Mouse (Mus musculus): Measurements from ENCODE around the gene Wdr78. TPM values are rescaled to one million over a fixed set of nuclear protein-coding genes. Genes with fewer than 3 reads are reported as not detected.

Wdr78 gene
- polyA plus RNA-seq, 1 experiment from 2014 or later: 4.1 TPM

- H3K4me3 ChIP-seq (ENCODE audit: low read depth, low read length): no peak overlapping the region
- H3K27ac ChIP-seq (ENCODE audit: low read depth, low read length): no peak overlapping the region
- 83% methylated on average over 3 of the region's 3 CpGs for WGBS
- no peaks in the 10 kb centered on the region for H3K9me3 ChIP-seq (ENCODE audit: control insufficient read depth, low read length)
- no peak overlapping the region for H3K9ac ChIP-seq (replicated peaks; ENCODE audit: low read depth, low read length)
- H3K36me3 ChIP-seq (ENCODE audit: control insufficient read depth, insufficient read depth, low read length): no peaks in the 10 kb centered on the region
- no peaks in the 10 kb centered on the region for H3K27me3 ChIP-seq (ENCODE audit: control insufficient read depth, insufficient read depth, low read length)
- ATAC-seq (ENCODE audit: low read depth): no peak
- H3K4me1 ChIP-seq (ENCODE audit: control insufficient read depth, insufficient read depth, low read length): no peaks in the 10 kb centered on the region
- no peak overlapping the region for H3K4me2 ChIP-seq (ENCODE audit: low read depth, low read length)
Observed at GRCm38 (mm10) chr4:103070631-103071030, 43.7 kb downstream of the Wdr78 start.

DNA sequence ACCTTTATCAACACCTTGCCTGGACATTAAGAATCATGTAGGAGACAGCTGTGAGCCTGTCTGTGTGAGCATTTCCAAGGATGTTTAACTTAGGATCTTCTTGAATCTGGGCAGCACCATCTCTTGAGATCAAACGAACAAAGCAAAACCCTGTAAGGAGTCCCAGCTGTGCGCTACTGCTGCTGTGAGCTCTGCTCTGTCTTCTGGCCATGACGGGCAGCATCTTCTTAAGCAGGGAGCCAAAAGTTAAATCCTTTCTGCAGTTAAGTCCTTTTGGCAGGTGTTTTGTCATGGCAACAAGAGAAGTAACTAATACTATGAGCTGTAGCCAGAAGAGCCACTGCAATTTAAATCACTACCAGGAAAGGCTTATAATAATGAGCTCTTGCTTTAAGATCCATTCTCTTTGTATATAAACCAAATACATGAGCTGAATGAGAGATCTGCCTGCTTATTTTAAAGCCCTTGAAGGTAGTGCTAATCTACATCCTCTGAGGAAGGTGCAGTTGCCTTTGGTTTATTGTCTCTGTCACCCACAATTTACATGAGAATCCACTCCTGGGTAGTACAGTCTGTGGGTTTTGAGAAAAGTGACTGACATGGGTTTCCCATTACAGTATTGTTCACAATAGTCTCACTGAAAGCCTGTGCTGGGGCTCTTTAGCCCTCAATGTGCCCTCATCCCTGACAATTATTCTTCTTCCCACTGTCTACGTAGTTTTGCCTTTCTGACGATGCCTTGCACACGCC, 46.3 kb downstream of the Wdr78 start:
- Histone ChIP-seq H3K36me3 (ENCODE audit: control insufficient read depth, insufficient read depth, low read length) (no peaks in the 10 kb centered on the region), H3K4me1 (ENCODE audit: control insufficient read depth, insufficient read depth, low read length) (no peaks in the 10 kb centered on the region), H3K4me3 (ENCODE audit: low read depth, low read length) (no peak overlapping the region), H3K9ac (replicated peaks; ENCODE audit: low read depth, low read length) (no peak overlapping the region), H3K27ac (ENCODE audit: low read depth, low read length) (no peak overlapping the region), H3K4me2 (ENCODE audit: low read depth, low read length) (no peak overlapping the region), H3K27me3 (ENCODE audit: control insufficient read depth, insufficient read depth, low read length) (no peaks in the 10 kb centered on the region), H3K9me3 (ENCODE audit: control insufficient read depth, low read length) (no peaks in the 10 kb centered on the region)
- 61% methylated on average over 6 of the region's 6 CpGs for WGBS
- ATAC-seq (ENCODE audit: low read depth): no peak

DNA sequence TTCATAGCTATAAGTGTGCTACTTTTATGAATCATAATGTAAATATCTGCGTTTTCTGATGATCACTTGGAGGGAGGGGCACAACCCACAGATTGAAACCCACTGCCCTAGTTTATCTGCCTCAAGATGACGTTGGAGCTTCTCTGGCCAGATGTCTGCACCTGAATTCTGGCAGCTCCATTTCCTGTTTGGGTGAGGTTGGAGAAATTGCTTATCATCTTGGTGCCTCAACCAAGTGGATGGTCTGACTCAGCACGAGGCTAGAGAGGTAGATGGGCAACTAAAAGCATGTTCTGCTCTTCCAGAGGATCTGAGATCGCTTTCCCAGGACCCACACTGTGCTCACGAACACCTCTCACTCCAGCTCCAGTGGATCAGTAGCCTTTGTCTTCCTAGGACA, 49.4 kb downstream of the Wdr78 start:
- no peaks in the 10 kb centered on the region for H3K4me1 ChIP-seq (ENCODE audit: control insufficient read depth, insufficient read depth, low read length)
- no peaks in the 10 kb centered on the region for H3K9me3 ChIP-seq (ENCODE audit: control insufficient read depth, low read length)
- no peak overlapping the region for H3K27ac ChIP-seq (ENCODE audit: low read depth, low read length)
- no peak overlapping the region for H3K9ac ChIP-seq (replicated peaks; ENCODE audit: low read depth, low read length)
- H3K4me3 ChIP-seq (ENCODE audit: low read depth, low read length): no peak overlapping the region
- no peak for ATAC-seq (ENCODE audit: low read depth)
- no peaks in the 10 kb centered on the region for H3K27me3 ChIP-seq (ENCODE audit: control insufficient read depth, insufficient read depth, low read length)
- H3K36me3 ChIP-seq (ENCODE audit: control insufficient read depth, insufficient read depth, low read length): no peaks in the 10 kb centered on the region
- no peak overlapping the region for H3K4me2 ChIP-seq (ENCODE audit: low read depth, low read length)
- 89% methylated on average over 5 of the region's 5 CpGs for WGBS

GRCm38 (mm10) chr4:103064421-103064820, 49.9 kb downstream of the Wdr78 start:
- H3K36me3 ChIP-seq (ENCODE audit: control insufficient read depth, insufficient read depth, low read length): no peaks in the 10 kb centered on the region

DNA sequence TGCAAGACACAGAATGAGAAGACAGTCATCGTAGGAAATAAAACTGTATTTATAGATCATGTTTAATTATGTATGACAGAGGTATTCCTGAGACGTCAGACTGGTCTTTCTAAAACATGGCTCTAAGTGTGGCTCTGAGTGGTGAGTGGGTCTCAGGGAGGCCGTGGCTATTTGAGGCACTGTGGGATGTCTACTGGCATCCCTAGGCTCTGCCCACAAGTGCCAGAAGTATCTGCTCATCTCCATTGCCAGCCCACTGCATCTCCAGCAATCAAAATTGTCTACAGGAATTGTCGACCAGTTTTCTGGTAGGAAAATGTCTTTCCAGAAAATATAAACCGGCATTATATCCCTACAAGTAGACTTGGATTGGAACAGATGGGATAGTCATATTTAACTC, 57.4 kb downstream of the Wdr78 start:
- Histone ChIP-seq H3K4me3 (ENCODE audit: low read depth, low read length) (no peak overlapping the region), H3K4me1 (ENCODE audit: control insufficient read depth, insufficient read depth, low read length) (no peaks in the 10 kb centered on the region), H3K9me3 (ENCODE audit: control insufficient read depth, low read length) (no peaks in the 10 kb centered on the region), H3K4me2 (ENCODE audit: low read depth, low read length) (no peak overlapping the region), H3K9ac (replicated peaks; ENCODE audit: low read depth, low read length) (no peak overlapping the region), H3K27me3 (ENCODE audit: control insufficient read depth, insufficient read depth, low read length) (no peaks in the 10 kb centered on the region), H3K27ac (ENCODE audit: low read depth, low read length) (no peak overlapping the region), H3K36me3 (ENCODE audit: control insufficient read depth, insufficient read depth, low read length) (no peaks in the 10 kb centered on the region)
- 87% methylated on average over 5 of the region's 5 CpGs for WGBS
- ATAC-seq (ENCODE audit: low read depth): no peak

More at GRCm38 (mm10) chr4:103064421-103064820, 49.9 kb downstream of the Wdr78 start:
- ATAC-seq (ENCODE audit: low read depth): no peak
- no peak overlapping the region for H3K4me2 ChIP-seq (ENCODE audit: low read depth, low read length)
- no peak overlapping the region for H3K9ac ChIP-seq (replicated peaks; ENCODE audit: low read depth, low read length)
- no peaks in the 10 kb centered on the region for H3K27me3 ChIP-seq (ENCODE audit: control insufficient read depth, insufficient read depth, low read length)
- 80% methylated on average over 2 of the region's 2 CpGs for WGBS
- no peak overlapping the region for H3K4me3 ChIP-seq (ENCODE audit: low read depth, low read length)
- H3K27ac ChIP-seq (ENCODE audit: low read depth, low read length): no peak overlapping the region
- no peaks in the 10 kb centered on the region for H3K9me3 ChIP-seq (ENCODE audit: control insufficient read depth, low read length)
- H3K4me1 ChIP-seq (ENCODE audit: control insufficient read depth, insufficient read depth, low read length): no peaks in the 10 kb centered on the region

DNA sequence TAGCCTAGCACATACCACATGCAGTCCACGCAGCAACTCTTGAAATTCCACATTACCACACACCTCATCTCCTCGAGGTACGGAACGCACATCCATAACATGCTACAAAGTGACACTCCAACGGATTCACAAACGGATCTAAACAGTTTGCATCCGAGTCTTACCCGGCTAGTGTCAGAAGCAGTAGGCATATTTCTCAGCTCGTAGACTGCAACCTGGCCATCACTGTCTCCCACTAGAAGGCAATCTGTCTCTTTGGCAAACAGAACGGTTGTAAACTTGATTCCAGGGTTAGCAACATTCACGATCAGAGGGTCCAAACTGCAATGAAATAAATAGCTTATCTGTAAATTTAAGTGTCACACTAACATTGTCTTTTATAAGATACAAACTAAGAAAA, 66.3 kb downstream of the Wdr78 start:
- H3K9me3 ChIP-seq (ENCODE audit: control insufficient read depth, low read length): no peaks in the 10 kb centered on the region
- H3K36me3 ChIP-seq (ENCODE audit: control insufficient read depth, insufficient read depth, low read length): no peaks in the 10 kb centered on the region
- no peaks in the 10 kb centered on the region for H3K27me3 ChIP-seq (ENCODE audit: control insufficient read depth, insufficient read depth, low read length)
- no peak overlapping the region for H3K4me2 ChIP-seq (ENCODE audit: low read depth, low read length)
- H3K9ac ChIP-seq (replicated peaks; ENCODE audit: low read depth, low read length): no peak overlapping the region
- WGBS: 89% methylated on average over 11 of the region's 11 CpGs
- H3K4me1 ChIP-seq (ENCODE audit: control insufficient read depth, insufficient read depth, low read length): no peaks in the 10 kb centered on the region
- no peak overlapping the region for H3K27ac ChIP-seq (ENCODE audit: low read depth, low read length)
- H3K4me3 ChIP-seq (ENCODE audit: low read depth, low read length): no peak overlapping the region
- ATAC-seq (ENCODE audit: low read depth): no peak

GRCm38 (mm10) chr4:103042997-103043396, 71.4 kb downstream of the Wdr78 start:
- WGBS: 92% methylated on average over 11 of the region's 11 CpGs
- Histone ChIP-seq H3K36me3 (ENCODE audit: control insufficient read depth, insufficient read depth, low read length) (no peaks in the 10 kb centered on the region), H3K9ac (replicated peaks; ENCODE audit: low read depth, low read length) (no peak overlapping the region), H3K27me3 (ENCODE audit: control insufficient read depth, insufficient read depth, low read length) (no peaks in the 10 kb centered on the region), H3K4me1 (ENCODE audit: control insufficient read depth, insufficient read depth, low read length) (no peaks in the 10 kb centered on the region), H3K4me3 (ENCODE audit: low read depth, low read length) (no peak overlapping the region), H3K4me2 (ENCODE audit: low read depth, low read length) (no peak overlapping the region), H3K27ac (ENCODE audit: low read depth, low read length) (no peak overlapping the region), H3K9me3 (ENCODE audit: control insufficient read depth, low read length) (no peaks in the 10 kb centered on the region)
- ATAC-seq (ENCODE audit: low read depth): no peak

- H3K9me3 ChIP-seq (ENCODE audit: control insufficient read depth, low read length): no peaks in the 10 kb centered on the region
- no peak overlapping the region for H3K9ac ChIP-seq (replicated peaks; ENCODE audit: low read depth, low read length)
- no peak overlapping the region for H3K4me2 ChIP-seq (ENCODE audit: low read depth, low read length)
- WGBS: 63% methylated on average over 5 of the region's 5 CpGs
- no peak for ATAC-seq (ENCODE audit: low read depth)
- no peaks in the 10 kb centered on the region for H3K4me1 ChIP-seq (ENCODE audit: control insufficient read depth, insufficient read depth, low read length)
- H3K4me3 ChIP-seq (ENCODE audit: low read depth, low read length): no peak overlapping the region
- no peaks in the 10 kb centered on the region for H3K36me3 ChIP-seq (ENCODE audit: control insufficient read depth, insufficient read depth, low read length)
- H3K27me3 ChIP-seq (ENCODE audit: control insufficient read depth, insufficient read depth, low read length): no peaks in the 10 kb centered on the region
- H3K27ac ChIP-seq (ENCODE audit: low read depth, low read length): no peak overlapping the region
Observed at GRCm38 (mm10) chr4:103039838-103040191, 74.5 kb downstream of the Wdr78 start.

DNA sequence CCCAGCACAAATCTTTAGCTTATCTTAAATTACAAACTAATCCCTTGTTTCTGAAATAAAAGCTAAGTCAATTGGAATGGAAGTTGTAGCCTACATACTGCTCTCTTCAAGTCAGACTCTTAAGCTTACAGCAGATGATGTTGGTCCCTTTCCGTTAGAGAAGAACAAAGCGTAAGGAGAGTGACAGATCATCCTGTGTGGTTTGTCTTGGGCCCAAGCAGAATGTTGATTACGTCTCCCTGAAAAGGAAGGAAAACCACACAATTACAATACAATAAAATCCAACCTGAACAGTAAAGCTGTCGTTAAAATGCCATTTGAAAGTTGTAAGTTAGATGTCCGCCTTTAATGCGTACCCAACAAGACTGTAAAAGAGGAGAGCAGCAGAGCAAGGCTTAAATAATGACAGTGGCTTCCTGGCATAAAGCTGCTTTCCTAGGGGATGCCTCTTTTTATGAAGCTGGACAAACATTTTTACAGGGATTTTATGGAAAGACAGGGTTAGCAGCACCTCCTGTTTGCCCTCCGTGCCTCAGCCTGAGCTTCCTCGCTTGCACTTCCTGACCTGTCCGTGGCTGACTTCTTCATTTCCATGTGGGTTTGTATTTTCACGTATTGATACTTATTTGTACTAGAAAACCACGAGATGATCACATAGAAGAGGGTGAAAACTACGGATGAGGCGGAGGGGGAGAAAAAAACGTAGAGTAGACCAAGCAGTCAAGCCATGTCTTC, 75.1 kb downstream of the Wdr78 start:
- no peaks in the 10 kb centered on the region for H3K9me3 ChIP-seq (ENCODE audit: control insufficient read depth, low read length)
- WGBS: 57% methylated on average over 14 of the region's 14 CpGs

More for the DNA sequence above, 75.1 kb downstream of the Wdr78 start:
- no peak overlapping the region for H3K27ac ChIP-seq (ENCODE audit: low read depth, low read length)
- no peaks in the 10 kb centered on the region for H3K4me1 ChIP-seq (ENCODE audit: control insufficient read depth, insufficient read depth, low read length)
- H3K4me3 ChIP-seq (ENCODE audit: low read depth, low read length): no peak overlapping the region
- no peak overlapping the region for H3K9ac ChIP-seq (replicated peaks; ENCODE audit: low read depth, low read length)
- no peak overlapping the region for H3K4me2 ChIP-seq (ENCODE audit: low read depth, low read length)
- no peaks in the 10 kb centered on the region for H3K36me3 ChIP-seq (ENCODE audit: control insufficient read depth, insufficient read depth, low read length)
- H3K27me3 ChIP-seq (ENCODE audit: control insufficient read depth, insufficient read depth, low read length): no peaks in the 10 kb centered on the region
- no peak for ATAC-seq (ENCODE audit: low read depth)

Measured in neural tube, embryonic 14.5 days (tissue).